Mouse (Mus musculus) cerebellum, adult (tissue): ENCODE measurements at regions not wholly inside any gene's neighbourhood (a gene's known extent, or its start where the extent isn't known, plus 50 kb on each side); places are given as distances from the start of the nearest gene placed in this dataset.

ENCODE experiments used
- ATAC-seq: cut with Nextera tagmentation; 2 replicates; pipeline ENCODE4 v1.9.2; 2017; ENCODE audit warnings: mild to moderate bottlenecking, moderate library complexity, mixed read lengths; ENCODE audit not compliant: insufficient number of reproducible peaks, low FRiP score, low TSS enrichment

DNA sequence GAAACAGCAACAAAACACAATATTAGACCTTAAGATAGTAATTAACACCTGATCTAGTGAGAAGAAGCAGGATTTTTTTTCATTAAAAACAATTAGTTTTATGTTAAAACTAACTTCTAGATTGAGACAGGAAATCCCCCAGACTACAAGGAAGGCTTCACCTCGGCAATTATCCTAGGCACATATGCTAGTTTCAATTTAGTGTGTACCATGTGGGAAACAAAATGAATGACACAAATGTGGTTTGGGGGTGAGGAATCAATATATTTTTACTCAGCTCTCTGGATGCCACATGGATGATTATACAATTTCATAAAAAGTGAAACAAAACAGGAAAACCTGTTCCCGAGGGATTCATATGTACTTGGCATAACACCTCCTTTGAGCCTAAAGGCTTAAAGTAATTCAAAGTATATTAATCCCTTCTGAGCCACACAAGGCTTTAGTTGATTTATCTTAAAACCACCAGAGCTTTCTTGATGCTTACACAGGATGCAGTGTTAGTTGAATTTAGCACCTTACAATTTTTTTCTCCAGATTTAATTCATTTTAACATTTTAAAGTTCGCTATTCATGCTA lies 244.7 kb downstream of the Manea start:
- ATAC-seq = no peak

- ATAC-seq = no peak
Observed at GRCm38 (mm10) chr4:26070606-26071005, 270.6 kb upstream of the Fut9 start.

GRCm38 (mm10) chr4:26069452-26069851 lies 269.4 kb upstream of the Fut9 start:
- ATAC-seq = peak; percentile 40; the same call in 1 of the 2 replicates
